Mouse (Mus musculus) spleen, adult 2 months (tissue): ENCODE results near the gene Cend1.

Experiments used
- CTCF ChIP-seq: fragments of 200-500 bp; IDR thresholded peaks from 2 replicates; pipeline ENCODE4 v1.5.1; 2011; ENCODE audit warnings: mild to moderate bottlenecking, inconsistent platforms; ENCODE audit not compliant: insufficient read depth, insufficient read length, insufficient replicate concordance; ENCODE audit errors: extremely low read depth
- POLR2A ChIP-seq: fragments of 200-500 bp; IDR thresholded peaks from 2 replicates; pipeline ENCODE4 v1.6.1; 2011; ENCODE audit warnings: low read depth, low read length, inconsistent platforms

DNA sequence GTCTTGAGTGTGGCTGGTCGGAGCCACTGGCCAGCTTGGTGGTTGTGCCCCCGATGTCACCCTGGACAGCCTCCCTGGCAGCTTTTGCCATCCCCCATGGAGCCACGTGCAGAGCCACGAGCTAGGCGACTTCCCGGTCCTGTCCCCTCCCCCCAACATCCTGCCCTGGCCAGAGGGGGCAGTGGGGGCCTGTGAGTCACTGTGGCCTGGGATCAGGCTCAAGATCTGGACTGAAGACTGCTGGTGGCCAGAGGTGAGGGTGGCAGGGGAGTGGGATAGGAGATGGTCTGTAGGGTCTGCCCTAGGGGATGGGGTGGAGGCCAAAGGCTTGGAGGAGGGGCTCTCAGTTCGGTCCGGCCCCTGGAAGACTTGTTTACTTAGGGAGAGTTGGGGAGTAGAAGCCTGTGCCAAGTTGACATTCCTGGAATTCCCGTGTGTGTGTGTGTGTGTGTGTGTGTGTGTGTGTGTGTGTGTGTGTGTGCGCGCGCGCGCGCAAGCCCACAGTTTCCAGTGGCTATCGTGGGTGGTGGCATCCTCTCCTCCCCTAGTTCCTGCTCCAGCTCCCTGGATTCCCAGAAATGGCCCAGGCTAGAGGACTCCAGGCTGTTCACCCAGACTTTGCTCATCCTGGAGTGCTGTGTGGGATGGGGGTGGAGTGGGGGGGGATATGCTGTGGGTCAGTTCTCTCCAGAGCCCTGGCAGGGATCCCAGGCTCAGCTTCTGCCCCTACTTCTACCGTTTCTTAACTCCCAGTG, 47.1 kb upstream of the Cend1 start:
- TF ChIP-seq CTCF (no peak), POLR2A (no peak)
